Mouse (Mus musculus): ENCODE measurements around the gene Cyp2c69.
"Not testable (repeated sequence)": the region's sequence is repeated elsewhere in the genome, so short reads cannot be mapped to it uniquely, and the experiment has no call there.

The Cyp2c69 gene

DNA sequence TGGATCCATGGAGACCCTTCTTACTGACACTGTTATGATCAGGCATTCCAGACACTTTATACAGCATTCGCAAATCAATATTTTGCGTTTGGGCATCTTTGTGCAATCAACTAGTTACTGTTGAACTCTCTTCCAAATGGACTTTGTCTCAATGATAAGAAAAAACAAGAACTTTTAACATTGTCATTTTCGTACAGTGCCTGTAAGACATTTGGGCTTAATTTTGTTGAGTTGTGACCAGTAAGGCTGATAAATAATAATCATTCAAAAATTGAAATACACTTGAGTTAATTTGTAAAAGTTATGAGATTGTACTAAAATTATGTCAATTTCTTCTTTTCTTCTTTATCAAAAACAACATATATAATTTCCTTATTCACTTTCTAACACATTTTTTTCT lies at the start of gene Cyp2c69:
Gene Cyp2c69, minus strand, starts transcription at position 101 of the 400 bp plus-strand sequence.
- not testable (repeated sequence) for DNase-seq (ENCODE audit: low spot score)

DNA sequence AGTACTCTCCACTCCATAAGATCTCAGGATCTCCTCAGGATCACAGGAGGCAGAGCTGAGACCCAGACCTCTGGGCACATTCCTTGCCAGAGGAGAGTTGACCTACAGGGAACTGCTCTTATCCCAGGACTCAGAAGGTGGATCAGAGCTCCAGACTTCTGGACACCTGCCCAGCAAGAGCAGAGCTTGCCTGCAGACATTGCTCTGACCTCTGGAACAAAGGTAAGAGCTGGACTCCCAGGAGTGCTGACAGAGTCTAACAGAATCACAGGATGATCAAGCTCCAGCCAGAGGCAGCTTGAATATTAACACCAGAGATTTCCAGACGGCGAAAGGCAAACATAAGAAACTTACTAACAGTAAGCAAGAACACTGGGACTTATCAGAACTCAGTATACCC lies 48.8 kb upstream of the Cyp2c69 start:
- DNase-seq (ENCODE audit: low spot score), result no peak

DNA sequence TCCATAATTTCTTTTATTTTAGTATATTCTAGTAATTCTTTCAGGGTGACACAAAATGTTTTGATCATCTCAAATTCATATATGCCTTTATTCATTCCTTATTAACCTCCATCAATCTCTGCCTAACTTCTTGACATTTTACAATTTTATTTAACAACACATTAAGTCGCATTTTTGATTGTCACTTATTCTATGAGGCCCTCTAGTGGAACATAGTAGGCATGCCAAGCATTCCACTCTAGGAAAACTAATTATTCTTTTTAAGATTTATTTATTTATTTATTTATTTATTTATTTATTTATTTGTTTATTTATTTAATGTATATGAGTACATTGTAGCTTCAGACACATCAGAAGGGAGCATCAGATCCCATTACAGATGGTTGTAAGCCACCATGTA lies 43.4 kb upstream of the Cyp2c69 start:
- no peak for DNase-seq (ENCODE audit: low spot score)

DNA sequence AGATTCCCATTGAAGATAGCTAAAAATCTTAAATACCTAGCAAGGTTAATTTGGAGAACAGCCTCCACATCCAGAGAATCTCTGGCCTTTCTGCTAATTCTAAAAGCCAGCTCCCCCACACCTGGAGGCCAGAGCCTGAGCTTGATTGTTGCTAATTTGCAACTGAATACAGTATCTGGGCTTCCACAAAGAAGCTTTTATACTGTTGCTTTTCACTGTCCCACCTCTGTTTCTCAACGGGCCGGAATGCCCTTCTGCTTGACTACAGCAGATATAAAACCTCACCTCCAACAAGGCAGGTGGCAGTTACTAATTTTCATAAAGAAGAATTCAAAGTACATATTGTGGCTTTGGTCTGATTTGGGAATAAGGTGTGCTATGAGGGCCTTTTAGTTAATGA lies 15.1 kb upstream of the Cyp2c69 start:
- no peak for DNase-seq (ENCODE audit: low spot score)

DNA sequence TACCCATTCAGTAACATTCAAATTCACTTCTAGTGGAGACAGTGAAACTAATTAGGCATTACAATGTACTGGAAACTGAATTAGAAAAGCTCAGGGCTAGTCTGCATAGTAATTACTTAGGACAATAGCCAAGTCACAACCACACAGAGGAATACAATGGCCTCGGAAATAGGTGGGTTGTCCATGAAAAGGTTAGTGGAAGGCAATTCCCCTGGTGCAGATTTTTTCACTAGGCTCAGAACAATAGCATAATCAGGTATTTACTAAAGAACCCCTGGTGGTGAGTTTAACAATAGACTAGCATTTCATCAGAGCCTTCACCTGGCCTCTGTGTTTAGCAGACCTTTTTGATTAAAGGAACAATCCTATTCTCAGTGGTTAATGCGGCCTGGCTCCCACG lies 3.5 kb upstream of the Cyp2c69 start:
- not testable (repeated sequence) for DNase-seq (ENCODE audit: low spot score)

DNA sequence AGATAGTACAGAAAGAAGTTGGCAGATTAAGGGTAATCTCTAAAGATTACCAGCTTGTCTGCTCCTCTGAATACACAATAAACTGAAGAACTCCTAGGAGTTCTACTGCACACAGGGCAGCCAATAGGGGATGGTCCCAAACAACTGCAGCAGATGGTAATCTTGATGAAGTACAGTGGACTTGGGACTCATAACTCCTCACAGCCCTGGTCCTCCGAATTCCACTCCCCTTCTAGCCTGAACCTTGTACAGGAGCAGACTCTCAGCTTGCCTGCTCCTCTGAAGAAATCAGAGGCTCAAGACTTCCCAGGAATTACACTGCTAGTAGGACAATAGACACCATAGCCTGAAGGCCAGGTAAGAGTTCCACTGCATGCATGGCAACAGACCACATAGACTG lies 20.5 kb downstream of the Cyp2c69 start:
- DNase-seq (ENCODE audit: low spot score), result no peak

DNA sequence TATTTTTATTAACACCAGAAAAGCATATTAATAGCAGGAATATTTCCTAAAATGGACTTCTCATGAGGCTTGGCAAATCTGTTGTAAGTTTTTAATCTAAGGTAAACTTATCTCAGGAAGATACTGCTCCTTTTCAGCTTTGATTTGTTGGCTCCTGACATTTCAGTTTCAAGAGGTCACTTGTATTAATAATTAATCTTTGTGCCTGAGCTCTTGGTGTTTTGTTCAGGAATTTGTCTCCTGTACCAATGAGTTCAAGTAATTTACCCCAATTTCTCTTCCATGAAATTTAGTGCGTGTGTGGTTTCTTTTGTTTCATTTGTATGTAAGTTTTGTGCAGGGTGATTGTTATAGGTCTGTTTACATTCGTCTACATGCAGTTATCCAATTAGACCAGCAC lies 65.7 kb downstream of the Cyp2c69 start:
- DNase-seq (ENCODE audit: low spot score), result not testable (repeated sequence)

DNA sequence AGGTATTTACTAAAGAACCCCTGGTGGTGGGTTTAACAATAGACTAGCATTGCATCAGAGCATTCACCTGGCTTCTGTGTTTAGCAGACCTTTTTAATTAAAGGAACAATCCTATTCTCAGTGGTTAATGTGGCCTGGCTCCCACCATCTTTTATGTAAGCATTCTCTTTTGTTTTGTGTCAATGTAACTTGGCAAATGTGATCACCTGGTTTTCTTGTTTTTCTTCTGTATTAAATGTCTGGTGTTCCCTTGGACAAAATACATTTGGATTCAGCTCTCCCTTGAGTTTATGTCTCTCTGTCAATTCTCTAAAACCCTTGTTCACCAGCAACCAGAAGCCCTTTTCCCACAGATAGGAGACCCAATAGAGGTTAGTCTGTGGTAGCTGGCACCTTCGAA lies 70.2 kb downstream of the Cyp2c69 start:
- not testable (repeated sequence) for DNase-seq (ENCODE audit: low spot score)

DNA sequence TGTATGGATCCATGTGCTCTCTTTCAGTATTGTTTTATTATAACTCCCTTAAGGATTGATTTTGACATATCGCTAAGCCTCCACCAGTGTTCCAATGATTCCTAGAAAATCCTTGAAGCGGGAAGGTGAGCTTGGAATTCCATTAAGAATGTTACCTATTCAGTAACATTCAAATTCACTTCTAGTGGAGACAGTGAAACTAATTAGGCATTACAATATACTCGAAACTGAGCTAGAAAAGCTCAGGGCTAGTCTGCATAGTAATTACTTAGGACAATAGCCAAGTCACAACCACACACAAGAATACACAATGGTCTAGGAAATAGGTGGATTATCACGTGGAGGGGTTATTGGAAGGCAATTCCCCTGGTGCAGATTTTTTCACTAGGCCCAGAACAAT lies 70.6 kb downstream of the Cyp2c69 start:
- not testable (repeated sequence) for DNase-seq (ENCODE audit: low spot score)

DNA sequence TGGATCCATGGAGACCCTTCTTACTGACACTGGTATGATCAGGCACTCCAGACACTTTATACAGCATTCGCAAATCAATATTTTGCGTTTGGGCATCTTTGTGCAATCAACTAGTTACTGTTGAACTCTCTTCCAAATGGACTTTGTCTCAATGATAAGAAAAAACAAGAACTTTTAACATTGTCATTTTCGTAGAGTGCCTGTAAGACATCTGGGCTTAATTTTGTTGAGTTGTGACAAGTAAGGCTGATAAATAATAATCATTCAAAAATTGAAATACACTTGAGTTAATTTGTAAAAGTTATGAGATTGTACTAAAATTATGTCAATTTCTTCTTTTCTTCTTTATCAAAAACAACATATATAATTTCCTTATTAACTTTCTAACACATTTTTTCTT lies 73.9 kb downstream of the Cyp2c69 start, which contains the start of gene Cyp2c40:
Gene Cyp2c40, minus strand, starts transcription at position 101 of the 400 bp plus-strand sequence.
- DNase-seq (ENCODE audit: low spot score), result not testable (repeated sequence)
